Mouse (Mus musculus) embryo, embryonic 10 days (tissue): Measurements from ENCODE around the gene Zfp143.
"Not testable (repeated sequence)": the region's sequence is repeated elsewhere in the genome, so short reads cannot be mapped to it uniquely, and the experiment has no call there.

Experiments
- DNase-seq: peaks from one replicate; pipeline ENCODE4 v3.0.0-alpha.2; 2015; ENCODE audit warnings: low spot score

The Zfp143 gene

DNA sequence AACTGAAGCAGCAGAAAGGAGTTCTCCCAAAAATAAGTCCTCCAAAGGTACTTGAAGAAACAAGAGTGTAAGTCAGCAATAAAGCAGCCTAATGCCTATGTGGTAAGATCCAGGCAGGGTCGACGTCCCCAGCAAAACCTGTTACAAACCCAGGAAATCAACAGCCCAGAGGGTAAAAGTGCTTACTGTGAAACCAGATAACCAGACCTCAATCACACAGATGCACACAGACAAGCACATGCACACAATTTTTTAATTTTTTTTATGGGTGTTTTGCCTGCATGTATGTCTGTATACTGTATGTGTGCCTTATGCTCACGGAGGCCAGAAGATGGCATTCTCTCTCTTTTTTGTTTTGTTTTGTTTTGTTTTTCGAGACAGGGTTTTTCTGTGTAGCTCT is 35.3 kb downstream of the Zfp143 start:
- no peak for DNase-seq

DNA sequence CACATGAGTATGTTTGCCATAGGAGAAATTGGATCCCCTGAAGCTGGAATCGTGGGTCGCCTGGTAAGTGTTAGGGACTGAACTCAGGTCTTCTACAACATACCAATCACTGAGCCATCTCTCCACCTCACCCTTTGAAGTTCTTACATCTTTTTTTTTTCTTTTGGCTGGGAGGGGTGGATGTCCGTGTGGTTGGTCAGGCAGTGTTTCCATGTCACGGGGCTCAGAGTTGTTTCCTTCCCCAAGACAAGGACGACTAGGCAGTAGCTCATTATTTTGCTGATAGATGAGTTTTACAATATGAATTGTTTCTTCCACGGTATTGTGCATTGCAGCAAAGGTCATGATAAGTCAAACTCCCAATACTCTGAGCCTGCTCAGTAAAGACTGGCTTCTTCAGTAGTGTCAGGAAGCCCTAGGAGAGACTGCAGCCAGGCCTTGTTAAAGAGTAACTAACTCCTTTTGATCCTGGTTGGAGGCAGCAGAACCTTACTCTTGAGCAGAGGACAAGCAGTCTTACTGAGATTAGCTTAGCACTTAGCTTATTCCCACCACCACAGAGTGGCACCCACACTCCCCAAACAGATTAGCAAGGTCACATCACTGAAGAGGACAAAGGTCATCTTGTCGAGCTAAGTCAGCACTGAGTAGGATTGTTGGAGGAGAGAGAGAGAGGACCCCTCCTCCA is 36.2 kb downstream of the Zfp143 start:
- no peak for DNase-seq

DNA sequence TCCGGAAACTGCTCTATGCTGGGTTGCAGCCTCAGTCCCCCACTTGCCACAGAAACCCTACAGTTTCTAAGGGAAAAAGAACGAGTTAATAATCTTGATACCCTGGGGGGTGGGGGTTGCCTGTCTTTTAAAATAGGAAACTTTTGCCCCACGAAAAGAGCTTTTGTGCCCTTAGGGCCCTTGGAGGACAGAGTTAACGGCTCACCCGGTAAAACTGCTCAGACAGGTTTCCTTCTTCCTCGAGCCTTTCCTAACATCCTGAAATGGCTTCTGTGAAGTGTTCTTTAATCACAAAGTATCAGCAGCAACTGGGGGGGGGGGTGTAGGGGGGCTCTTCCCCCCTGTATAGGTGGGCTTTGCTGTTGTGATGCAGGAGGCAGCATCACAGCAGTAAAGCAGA is 39.8 kb downstream of the Zfp143 start:
- no peak for DNase-seq

DNA sequence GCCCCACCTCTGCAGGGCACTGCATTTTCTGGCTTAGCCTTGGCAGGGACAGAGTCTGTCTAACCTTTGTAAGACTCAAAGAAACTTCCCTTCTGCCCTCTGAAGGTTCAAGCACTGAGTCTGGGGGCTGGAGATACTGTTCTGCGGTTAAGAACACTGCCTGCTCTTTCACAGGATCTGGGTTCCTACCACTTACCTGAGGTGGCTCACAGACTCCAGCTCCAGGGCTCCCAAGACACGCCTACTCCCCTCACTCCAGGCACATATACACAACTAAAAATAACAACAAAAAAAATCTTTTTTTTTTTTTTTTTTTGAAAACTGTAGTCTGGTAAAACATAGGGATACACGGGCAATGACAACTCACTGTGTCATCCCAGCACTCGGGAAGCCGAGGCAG is 40.2 kb downstream of the Zfp143 start:
- DNase-seq: no peak

DNA sequence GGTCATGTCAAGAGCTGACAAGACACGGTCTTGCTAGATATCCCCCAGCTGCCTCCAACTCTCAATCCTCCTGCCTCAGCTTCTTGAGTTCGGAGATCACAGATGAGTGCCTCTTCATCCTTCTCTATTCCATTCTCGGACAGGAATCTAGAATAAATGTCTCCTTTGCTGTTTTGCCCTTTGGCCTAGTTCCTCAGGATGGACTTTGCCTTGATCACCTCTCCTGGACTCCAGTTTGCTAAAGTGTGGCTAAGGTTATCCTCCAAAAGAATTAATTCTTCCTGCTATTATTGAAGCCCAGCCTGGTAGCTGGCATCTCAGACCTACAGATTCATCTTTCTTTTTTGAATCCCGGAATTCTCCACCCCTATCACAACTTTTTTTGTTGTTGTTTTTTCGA is 44.0 kb downstream of the Zfp143 start:
- no peak for DNase-seq

DNA sequence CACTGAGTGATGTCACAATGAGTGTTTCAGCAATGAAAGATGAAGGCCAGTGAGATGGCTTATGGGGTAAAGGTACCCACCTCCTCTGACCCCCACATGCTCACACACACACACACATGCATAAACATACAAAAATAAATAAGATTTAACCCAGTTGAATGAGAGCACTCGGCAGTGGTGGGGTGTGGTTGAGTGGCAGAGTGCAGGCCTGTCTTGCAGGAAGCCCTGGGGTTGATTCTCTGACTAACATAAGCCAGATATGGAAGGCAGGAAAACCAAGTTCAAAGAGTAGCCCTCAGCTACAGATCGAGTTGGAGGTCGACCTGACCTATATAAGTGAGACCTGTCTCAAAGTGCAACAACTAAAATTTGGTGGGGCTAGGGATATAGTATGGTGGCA is 45.6 kb downstream of the Zfp143 start:
- DNase-seq: no peak

DNA sequence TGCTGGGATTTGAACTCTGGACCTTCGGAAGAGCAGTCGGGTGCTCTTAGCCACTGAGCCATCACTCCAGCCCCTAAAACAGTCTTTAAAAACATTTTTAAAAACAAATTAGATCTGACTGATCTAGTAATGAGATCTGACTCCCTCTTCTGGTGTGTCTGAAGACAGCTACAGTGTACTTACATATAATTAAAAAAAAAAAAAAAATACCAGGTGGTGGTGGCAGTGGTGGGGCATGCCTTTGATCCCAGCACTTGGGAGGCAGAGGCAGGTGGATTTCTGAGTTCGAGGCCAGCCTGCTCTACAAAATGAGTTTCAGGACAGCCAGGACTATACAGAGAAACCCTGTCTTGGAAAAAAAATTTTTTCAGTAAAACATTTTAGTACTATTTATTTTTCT is 47.5 kb downstream of the Zfp143 start:
- not testable (repeated sequence) for DNase-seq

DNA sequence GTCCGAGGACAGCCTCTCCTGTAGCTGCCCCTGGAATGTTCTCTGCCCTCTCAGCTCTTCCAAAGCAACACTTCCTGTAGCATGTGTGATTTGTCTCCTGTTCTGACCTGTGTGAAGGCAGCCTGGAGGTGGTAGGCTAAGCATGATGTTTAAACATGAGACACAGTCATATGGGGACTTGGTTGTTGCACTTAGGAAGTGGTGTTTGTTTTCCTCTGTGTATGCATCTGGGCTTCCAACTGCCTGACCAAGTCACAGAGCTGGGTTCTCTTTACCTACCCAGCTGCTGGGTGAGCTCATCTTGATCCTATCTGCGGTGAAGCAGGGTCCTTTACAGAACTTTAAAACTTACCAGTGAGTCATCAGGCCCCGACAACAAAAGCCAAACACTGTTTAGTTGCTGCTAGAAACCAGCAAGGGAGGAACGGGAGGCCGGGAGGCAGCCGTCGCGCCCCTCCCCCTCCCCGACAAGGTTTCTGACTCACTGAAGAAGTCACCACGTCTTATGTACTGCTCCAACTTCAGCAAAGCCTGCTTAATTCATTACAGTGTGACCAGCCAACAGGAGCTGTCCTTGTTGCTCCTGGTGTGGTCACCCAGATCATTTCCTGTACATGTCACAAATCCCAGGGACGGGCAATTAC is 48.1 kb downstream of the Zfp143 start:
- DNase-seq: peak; percentile 40

DNA sequence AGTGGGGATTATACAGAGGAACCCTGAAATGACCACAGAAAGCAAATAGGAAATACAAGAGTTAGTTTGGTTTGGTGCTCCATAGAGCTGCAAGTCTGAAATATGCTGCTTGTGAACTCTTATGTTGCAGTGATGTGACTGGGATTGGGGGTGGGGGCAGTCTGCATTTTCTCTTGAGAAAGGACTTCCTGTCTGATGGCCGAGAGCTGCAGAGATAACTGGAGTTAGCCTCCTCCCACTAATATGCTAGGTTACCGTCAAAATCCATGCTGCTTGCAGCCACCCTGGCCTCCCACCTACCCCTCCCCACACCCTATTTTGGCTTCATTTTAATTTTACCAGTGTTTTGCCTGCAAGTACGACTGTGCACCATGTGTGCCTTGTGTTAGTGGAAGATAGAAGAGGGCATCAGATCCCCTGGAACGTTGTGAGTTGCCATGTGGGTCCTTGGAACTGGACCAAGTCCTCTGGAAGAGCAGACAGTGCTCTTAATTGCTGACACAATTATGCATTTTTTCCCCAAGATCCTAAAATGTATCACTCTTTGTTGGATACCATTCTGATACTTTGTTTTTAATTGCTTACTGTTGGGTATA is 49.1 kb downstream of the Zfp143 start:
- DNase-seq: no peak

DNA sequence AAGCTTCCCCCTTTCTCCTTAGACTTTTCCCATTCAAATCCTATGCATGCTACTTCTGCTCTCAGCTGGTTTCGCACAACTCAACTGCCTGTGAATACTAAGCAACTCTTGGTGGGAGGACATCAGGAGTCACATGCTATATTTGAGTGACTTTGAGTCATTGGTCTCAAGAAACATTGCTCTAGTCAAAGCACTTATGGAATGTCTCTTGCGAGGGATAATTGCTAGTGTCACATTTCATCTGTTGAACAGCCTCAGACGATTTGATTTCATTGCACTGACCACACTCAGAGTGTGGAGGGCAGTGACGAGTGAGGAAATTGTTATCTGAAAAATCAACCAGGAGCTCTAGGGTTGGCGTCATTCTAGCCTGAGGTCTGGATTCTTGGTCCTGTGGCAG is 53.7 kb downstream of the Zfp143 start:
- DNase-seq: peak; percentile 35

DNA sequence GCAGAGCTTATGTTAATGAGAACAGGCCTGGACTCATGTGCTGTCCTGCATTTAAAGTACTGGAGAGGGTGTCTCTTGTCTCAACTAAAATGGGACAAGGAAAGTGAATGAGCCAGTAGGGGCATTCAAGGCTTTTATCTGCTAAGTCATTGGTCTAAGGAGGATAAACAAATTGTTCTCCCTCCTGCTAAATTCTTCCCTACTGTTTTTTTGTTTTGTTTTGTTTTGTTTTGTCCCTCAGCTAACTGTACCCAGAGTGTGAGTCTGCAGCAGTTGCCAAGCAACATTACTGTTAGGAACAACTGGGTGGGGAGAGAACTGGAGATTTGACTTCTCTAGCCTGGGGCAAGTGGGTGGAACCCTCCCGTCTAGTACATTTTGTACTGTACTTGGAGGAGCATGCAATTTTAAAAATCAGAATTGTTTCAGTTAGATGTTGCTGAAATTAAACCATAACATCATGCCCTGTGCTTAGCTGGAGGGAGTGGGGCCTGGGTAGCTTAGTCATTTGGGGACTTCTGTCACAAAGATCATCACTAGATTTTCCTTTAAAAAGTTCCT is 55.8 kb downstream of the Zfp143 start:
- DNase-seq: no peak

DNA sequence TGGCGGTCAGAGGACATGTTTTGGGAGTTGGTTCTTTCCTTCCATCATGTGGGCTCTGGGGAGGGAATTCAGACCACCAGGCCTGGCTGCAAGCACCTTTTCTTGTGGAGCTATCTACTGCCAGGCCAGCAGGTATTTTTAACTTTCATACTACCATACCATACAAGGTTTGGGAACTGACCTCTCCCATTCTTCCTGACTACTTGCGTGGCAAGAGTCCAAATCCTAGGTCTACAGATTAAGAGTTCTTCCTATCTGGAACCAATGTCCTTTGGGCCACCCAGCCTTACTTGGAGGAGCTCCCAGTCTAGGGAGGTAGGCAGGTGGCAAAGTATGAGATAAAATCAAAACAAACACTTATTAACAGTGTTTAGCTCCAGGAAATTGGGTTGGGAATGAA is 57.4 kb downstream of the Zfp143 start:
- DNase-seq: no peak

DNA sequence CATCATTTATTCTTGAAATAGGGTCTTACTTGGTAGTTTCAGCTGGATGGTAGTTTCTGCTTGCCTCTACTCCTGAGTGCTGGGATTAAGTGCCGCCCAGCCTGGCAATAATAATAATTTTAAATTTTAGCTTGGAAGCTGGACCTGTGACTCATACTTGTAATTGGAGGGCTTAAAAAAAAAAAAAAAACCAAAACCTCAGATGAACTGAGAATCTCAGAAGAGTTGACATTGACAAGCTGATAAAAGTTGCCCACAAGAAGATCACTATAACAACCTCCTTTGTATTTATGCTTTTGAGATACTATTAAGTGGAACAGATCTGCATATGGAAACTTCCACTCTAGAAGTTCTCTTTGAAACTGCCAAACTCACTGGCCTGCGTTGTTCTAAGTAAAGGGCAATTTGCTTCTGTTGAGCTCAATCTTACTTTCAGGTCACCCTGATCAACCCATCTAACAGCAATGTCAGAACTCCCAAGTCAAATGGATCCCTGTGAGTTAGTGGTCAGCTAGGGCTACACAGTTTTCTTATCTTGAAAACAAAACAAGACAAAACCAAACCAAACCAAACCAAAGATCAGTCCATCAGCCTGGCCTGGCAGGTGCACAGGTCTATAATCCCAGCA is 59.3 kb downstream of the Zfp143 start:
- DNase-seq: no peak

DNA sequence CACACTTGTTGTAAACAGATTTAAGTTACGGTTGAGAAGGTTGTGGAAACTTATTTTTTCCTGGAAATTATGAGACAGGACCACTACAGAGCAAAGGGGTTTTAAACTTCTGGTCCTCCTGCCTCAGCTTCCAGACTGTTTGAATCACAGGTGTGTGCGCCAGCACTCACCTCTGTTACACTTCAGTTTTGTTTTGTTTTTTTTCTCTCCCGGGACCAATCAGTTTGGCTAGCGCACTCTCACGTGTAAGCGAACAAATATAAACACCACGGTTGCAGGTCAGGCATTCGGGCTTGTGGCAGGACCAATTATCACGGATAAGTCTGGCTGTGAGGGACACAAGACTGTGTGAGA is 60.1 kb downstream of the Zfp143 start:
- DNase-seq: no peak

DNA sequence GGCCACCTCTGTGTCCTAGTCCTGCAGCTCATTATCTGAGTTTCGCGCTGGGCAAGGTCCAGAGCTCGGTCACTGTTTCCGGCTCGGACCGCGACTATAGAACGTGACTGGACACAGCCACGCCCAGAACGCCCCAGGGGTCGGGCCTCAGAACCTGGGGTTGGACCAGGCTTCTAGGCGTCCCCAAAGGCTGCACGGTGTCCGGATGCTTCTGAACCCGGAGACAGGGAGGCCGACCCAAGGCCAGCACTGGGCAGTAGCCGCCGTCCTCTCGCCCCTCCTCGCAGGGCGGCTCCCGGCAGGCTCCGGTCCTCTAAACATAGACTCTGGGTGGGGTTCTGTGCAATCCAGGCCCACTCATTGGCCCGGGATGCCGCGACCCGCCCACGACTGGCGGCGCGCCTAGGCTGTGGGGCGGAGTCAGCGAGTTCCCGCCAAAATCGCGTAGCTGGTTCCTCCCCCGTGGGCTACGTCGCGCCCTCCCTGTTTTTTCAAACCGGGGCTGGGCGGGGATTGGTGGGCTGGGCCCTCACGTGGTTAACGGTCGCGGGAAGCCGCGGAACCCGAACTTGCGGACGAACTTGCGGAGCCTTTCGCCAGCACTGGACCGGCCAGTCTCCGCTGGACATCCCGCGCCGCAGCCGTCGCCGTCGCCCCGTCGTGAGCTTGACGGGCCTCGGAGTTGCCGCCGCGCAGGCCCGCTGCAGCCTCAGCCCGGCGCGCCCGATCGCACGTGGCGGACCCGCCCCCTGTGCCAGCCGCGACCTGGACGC is 60.7 kb downstream of the Zfp143 start, which contains the start of gene Wee1:
TSS of gene Wee1 (plus strand) at position 531 of the 773 bp plus-strand sequence.
- DNase-seq: peak; percentile 99

DNA sequence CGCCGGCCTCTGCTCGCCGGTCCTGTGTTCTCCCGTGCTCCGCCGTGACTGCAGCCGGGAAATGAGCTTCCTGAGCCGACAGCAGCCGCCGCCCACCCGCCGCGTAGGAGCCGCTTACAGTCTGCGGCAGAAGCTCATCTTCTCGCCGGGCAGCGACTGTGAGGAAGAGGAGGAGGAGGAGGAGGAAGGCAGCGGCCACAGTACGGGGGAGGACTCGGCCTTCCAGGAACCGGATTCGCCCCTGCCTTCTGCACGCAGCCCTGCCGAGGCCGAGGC is 61.2 kb downstream of the Zfp143 start:
- DNase-seq: no peak

DNA sequence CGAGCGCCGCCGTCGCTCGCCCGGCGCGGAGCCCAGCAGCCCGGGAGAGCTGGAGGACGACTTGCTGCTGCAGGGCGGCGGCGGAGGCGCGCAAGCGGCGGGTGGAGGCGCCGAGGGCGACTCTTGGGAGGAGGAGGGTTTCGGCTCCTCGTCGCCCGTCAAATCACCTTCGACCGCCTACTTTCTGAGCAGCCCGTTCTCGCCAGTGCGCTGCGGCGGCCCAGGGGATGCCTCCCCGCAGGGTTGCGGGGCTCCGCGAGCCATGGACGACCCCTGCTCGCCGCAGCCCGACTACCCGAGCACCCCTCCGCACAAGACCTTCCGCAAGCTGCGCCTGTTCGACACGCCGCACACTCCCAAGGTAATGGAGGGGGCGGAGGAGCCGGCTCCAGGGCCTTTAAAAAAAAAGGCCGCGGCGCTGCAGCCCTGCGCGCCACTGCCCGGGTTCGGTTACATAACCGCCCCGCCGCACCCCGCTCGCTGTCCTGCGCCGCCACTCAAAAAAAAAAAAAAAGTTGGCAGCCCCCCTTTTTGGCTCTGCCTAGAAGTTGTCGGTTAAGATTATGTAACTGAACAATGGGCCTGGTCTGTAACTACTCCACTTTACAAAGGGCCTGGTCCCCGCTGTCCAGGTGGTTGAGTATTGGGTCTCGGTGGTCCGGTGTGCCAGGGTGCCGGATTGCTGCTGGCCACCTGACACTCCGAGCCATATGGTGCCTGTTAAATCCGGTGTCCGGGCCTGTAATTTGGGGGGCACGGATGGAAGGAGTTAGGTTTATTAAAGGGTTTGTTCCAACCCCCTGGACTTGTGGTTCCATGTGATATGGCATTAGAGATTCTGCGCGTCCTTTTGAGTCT is 61.8 kb downstream of the Zfp143 start:
- DNase-seq: peak; percentile 57

DNA sequence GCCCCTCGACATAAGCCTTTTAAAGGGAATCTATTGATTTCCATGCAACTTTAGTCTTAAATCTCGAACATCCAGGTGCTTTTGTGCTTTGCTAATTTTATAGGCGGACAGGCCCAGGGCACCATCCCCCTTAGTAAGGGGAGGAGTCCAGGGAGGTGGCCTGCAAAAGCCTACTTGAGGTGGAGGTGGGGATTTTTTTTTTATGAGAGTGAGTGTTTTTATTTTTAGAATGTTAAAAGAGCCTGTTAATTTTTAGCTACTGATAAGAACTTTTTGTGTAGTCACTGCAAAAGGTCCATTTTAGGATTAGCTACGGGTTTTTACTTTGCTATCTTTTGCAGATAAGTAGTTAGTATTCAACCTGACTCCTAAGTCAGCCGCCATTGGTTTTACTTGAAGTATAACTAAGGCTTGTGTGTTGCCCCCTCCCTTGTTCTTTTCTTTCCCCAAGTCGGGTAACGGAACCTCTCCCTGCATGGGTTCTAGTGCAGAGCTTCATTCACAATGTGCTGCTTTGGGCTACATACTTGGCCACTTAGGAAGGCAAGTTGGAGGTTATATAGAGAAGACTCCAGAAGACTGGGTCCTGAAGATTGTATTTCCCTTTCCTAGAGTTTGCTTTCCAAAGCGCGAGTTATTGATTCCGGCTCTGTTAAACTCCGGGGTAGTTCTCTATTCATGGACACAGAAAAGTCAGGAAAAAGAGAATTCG is 63.0 kb downstream of the Zfp143 start:
- no peak for DNase-seq

DNA sequence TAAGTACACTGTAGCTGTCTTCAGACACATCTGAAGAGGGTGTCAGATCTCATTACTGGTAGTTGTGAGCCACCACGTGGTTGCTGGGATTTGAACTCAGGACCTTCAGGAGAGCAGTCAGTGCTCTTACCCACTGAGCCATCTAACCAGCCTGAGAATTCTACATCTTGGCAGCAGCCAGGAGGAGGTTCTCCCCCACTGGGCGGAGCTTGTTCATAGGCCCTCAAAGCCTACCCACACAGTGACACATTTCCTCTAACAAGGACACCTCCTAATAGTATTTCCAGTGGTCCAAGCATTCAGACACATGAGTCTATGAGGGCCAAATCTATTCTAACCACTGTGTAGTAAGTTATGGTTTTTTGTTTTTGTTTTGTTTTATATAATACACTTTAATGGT is 67.5 kb downstream of the Zfp143 start:
- no peak for DNase-seq

DNA sequence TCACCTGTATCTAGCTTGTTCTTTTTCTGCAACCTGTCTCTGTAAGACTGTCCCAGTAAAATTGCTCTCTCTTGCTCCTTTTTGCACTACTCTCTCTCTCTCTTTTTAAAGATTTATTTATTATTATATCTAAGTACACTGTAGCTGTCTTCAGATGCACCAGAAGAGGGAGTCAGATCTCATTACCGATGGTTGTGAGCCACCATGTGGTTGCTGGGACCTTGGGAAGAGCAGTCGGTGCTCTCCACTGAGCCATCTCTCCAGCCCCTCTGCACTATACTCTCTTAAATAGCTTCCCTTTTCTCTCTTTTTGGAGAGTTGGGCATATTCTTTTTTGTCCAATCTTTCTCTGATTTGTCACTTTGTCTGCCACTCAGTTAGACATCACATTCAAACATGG is 71.3 kb downstream of the Zfp143 start:
- DNase-seq: not testable (repeated sequence)

DNA sequence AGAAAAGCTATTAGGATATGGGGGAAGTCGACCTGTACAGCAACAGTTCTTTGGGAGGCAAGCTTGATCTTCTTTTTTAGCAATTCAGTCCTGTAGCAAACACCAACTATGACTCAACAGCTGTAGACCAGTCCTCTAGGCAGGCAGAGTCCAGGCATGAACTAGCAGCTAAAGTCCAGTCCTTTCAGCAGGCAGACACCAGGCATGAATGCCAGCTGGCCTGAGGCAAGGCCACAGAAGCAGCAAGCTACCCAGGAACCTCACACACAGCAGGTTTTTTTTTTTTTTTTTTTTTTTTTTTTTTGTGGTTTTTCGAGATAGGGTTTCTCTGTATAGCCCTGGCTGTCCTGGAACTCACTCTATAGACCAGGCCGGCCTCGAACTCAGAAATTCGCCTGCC is 73.0 kb downstream of the Zfp143 start:
- no peak for DNase-seq
